Mouse (Mus musculus): ENCODE measurements around the gene Plekhg2.

DNA sequence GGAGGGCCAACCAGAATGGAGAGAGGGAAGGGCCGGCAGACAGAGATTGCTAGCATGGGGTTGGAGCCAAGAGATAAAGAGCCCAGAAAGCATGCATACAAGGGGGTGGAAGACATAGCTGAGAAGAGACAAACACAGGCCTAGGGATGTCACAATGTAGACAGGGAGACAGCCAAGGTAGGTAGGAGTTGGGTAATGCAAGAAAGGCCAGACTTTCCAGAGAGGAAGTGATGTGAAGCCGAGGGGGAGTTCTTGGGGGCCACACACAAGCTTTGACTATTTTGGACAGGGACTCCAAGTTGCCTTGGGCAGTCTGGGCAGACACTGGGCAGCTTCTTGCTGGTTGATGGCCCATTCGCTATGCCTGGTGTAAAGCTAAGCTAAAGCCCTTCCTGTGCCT, 29.5 kb upstream of the Plekhg2 start:
- TF ChIP-seq CTCF (IDR thresholded peaks at IDR 0.05; ENCODE audit: insufficient read depth, low read depth, low read length), result no peak
- no peak for TF ChIP-seq POLR2A (IDR thresholded peaks at IDR 0.05; ENCODE audit: insufficient read depth, low read depth, low read length)
